Mouse (Mus musculus): ENCODE data around the gene Tnp2. TPM values are rescaled to one million over a fixed set of nuclear protein-coding genes. Genes with fewer than 3 reads are reported as not detected.
"Not testable (repeated sequence)": the region's sequence is repeated elsewhere in the genome, so short reads cannot be mapped to it uniquely, and the experiment has no call there.

Gene Tnp2
- polyA plus RNA-seq, 1 experiment from 2014 or later, result not detected

DNA sequence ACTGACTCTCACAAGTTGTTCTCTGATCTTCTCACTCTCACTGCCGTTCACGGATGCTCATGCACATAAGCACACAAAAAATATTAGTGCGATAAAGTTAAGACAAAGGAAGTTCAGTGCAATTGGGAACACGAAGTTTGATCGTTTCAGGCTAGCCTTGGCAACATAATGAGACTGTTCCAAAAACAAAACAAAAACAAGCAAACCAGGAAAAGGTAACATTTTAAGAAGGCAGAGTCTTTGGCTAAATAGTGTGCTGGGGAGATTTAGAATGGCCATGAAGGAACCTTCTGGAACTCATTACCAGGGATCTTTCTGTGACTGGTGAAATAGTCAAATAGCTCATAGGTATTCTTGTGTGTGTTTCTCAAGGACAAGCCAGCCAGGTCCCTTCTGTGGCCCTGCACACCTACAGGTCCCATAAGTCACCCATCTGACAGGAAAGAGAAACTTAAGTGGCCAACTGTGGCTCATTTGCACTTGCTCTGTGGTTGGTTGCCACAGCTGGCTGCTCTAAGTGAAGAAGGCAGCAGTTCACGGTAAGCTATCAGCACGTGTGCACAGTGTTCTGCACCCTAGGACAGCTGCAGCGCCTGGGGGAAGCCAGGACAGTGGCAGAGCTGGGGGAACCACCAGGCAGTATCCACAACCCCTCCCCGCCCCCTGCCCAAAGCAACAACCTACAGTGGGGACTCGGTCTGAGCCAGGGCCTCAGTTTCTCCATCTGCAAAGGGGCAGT lies 17.5 kb upstream of the Tnp2 start, which contains the start of gene Prm1:
TSS of gene Prm1 (minus strand) at position 51 of the 739 bp plus-strand sequence.
- Histone ChIP-seq H3K27ac (ENCODE audit: low read depth, low read length) (no peak within 1 kb of the TSS), H3K4me1 (ENCODE audit: control insufficient read depth, insufficient read depth, low read length) (no peaks in the 10 kb centered on the region), H3K4me3 (ENCODE audit: low read depth, low read length) (no peak within 1 kb of the TSS), H3K9ac (ENCODE audit: low read length) (no peak within 1 kb of the TSS), H3K4me2 (ENCODE audit: low read length) (no peak within 1 kb of the TSS), H3K36me3 (ENCODE audit: control insufficient read depth, insufficient read depth, low read length) (no peaks in the 10 kb centered on the region), H3K27me3 (replicated peaks; ENCODE audit: control insufficient read depth, insufficient read depth, low read length) (no peaks in the 10 kb centered on the region), H3K9me3 (replicated peaks; ENCODE audit: control insufficient read depth, low read length) (no peaks in the 10 kb centered on the region)
- WGBS, result 85% methylated on average over 10 of the region's 10 CpGs
- no peak for ATAC-seq
- no peak for DNase-seq (ENCODE audit: low spot score)

DNA sequence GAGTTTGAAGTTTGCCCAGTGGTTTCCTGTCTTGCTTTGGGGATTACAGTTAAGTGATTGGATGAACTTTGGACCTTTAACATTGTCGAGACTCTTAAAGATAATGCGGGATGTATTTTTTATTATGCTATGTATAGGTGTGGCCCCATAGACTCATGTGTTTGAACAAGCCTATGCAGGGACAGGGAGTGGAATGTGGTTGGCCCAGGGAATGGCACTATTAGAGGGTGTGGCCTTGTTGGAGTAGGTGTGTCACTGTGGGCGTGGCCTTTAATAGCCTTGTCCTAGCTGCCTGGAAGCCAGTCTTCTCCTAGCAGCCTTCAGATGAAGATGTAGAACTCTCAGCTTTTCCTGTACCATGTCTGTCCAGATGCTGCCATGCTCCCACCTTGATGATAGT lies 14.0 kb upstream of the Tnp2 start:
- not testable (repeated sequence) for ATAC-seq; H3K4me3 ChIP-seq (ENCODE audit: low read depth, low read length)

GRCm38 (mm10) chr16:10796034-10796433 lies 7.6 kb upstream of the Tnp2 start, which contains the start of gene Prm2:
Prm2 (minus strand) TSS chr16:10796134.
- WGBS, result 80% methylated on average over 6 of the region's 6 CpGs
- DNase-seq (ENCODE audit: low spot score), result no peak
- no peak for ATAC-seq
- H3K27ac ChIP-seq (ENCODE audit: low read depth, low read length), result no peak within 1 kb of the TSS
- H3K4me1 ChIP-seq (ENCODE audit: control insufficient read depth, insufficient read depth, low read length), result no peaks in the 10 kb centered on the region
- no peak within 1 kb of the TSS for H3K4me2 ChIP-seq (ENCODE audit: low read length)
- no peaks in the 10 kb centered on the region for H3K9me3 ChIP-seq (replicated peaks; ENCODE audit: control insufficient read depth, low read length)
- no peak within 1 kb of the TSS for H3K4me3 ChIP-seq (ENCODE audit: low read depth, low read length)
- H3K27me3 ChIP-seq (replicated peaks; ENCODE audit: control insufficient read depth, insufficient read depth, low read length), result 0 out of 2 replicates have a peak, but pooled peaks cover 2% of the 10 kb centered on the region
- no peaks in the 10 kb centered on the region for H3K36me3 ChIP-seq (ENCODE audit: control insufficient read depth, insufficient read depth, low read length)
- H3K9ac ChIP-seq (ENCODE audit: low read length), result no peak within 1 kb of the TSS

More for the DNA sequence above, 14.0 kb upstream of the Tnp2 start:
- not testable (repeated sequence) for H3K36me3 ChIP-seq (ENCODE audit: control insufficient read depth, insufficient read depth, low read length); H3K27me3 ChIP-seq (replicated peaks; ENCODE audit: control insufficient read depth, insufficient read depth, low read length); H3K4me2 ChIP-seq (ENCODE audit: low read length); H3K9ac ChIP-seq (ENCODE audit: low read length); H3K9me3 ChIP-seq (replicated peaks; ENCODE audit: control insufficient read depth, low read length); DNase-seq (ENCODE audit: low spot score); H3K27ac ChIP-seq (ENCODE audit: low read depth, low read length); H3K4me1 ChIP-seq (ENCODE audit: control insufficient read depth, insufficient read depth, low read length)
- 92% methylated on average over 3 of the region's 3 CpGs for WGBS

- Histone ChIP-seq H3K4me3 (ENCODE audit: low read depth, low read length) (no peak within 1 kb of the TSS), H3K27ac (ENCODE audit: low read depth, low read length) (no peak within 1 kb of the TSS), H3K36me3 (ENCODE audit: control insufficient read depth, insufficient read depth, low read length) (no peaks in the 10 kb centered on the region), H3K27me3 (replicated peaks; ENCODE audit: control insufficient read depth, insufficient read depth, low read length) (no peaks in the 10 kb centered on the region), H3K9ac (ENCODE audit: low read length) (no peak within 1 kb of the TSS), H3K4me1 (ENCODE audit: control insufficient read depth, insufficient read depth, low read length) (no peaks in the 10 kb centered on the region), H3K9me3 (replicated peaks; ENCODE audit: control insufficient read depth, low read length) (no peaks in the 10 kb centered on the region), H3K4me2 (ENCODE audit: low read length) (no peak within 1 kb of the TSS)
- DNase-seq (ENCODE audit: low spot score) (no peak), ATAC-seq (no peak)
- 71% methylated on average over 9 of the region's 9 CpGs for WGBS
Observed at GRCm38 (mm10) chr16:10790702-10791101, 2.2 kb upstream of the Tnp2 start, which contains the start of gene Prm3. Prm3 (minus strand) TSS chr16:10790914.

- 50% methylated on average over 4 of the region's 4 CpGs for WGBS
- no peaks in the 10 kb centered on the region for H3K36me3 ChIP-seq (ENCODE audit: control insufficient read depth, insufficient read depth, low read length)
- no peak overlapping the region for H3K9ac ChIP-seq (ENCODE audit: low read length)
Observed at GRCm38 (mm10) chr16:10788866-10789265, 406 bp upstream of the Tnp2 start.

DNA sequence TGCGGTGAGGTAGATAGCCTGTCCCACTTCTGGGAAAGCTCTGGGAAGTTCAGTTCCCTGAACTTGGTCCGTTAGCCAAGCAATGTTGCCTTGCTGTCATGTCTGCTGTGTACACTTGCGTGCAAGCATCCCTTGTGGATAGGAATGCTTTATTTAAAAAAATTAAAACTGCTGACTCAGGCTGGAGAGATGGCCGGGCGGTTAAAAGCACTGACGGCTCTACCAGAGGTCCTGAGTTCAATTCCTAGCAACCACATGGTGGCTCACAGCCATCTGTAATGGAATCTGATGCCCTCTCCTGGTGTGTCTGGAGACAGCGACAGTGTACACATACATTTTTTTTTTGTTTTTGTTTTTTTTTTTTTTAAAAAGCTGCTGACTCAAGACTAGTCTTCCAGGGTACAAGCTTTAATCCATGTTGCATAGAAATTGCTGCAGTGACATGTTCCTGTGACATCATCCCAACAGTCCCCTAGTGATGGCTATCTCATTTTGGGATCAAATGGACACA lies 857 bp downstream of the Tnp2 start:
- no peak overlapping the region for H3K9ac ChIP-seq (ENCODE audit: low read length)
- DNase-seq (ENCODE audit: low spot score) (no peak), ATAC-seq (no peak)
- no peaks in the 10 kb centered on the region for H3K36me3 ChIP-seq (ENCODE audit: control insufficient read depth, insufficient read depth, low read length)
- 0 out of 2 replicates have a peak, but pooled peaks cover 3% of the 10 kb centered on the region for H3K4me1 ChIP-seq (ENCODE audit: control insufficient read depth, insufficient read depth, low read length)
- no peak overlapping the region for H3K27ac ChIP-seq (ENCODE audit: low read depth, low read length)
- H3K4me3 ChIP-seq (ENCODE audit: low read depth, low read length), result no peak overlapping the region
- no peaks in the 10 kb centered on the region for H3K9me3 ChIP-seq (replicated peaks; ENCODE audit: control insufficient read depth, low read length)
- no peak overlapping the region for H3K4me2 ChIP-seq (ENCODE audit: low read length)
- 0 out of 2 replicates have a peak, but pooled peaks cover 9% of the 10 kb centered on the region for H3K27me3 ChIP-seq (replicated peaks; ENCODE audit: control insufficient read depth, insufficient read depth, low read length)
- 88% methylated on average over 7 of the region's 7 CpGs for WGBS

More at GRCm38 (mm10) chr16:10788866-10789265, 406 bp upstream of the Tnp2 start:
- Histone ChIP-seq H3K9me3 (replicated peaks; ENCODE audit: control insufficient read depth, low read length) (no peaks in the 10 kb centered on the region), H3K27me3 (replicated peaks; ENCODE audit: control insufficient read depth, insufficient read depth, low read length) (0 out of 2 replicates have a peak, but pooled peaks cover 7% of the 10 kb centered on the region), H3K4me1 (ENCODE audit: control insufficient read depth, insufficient read depth, low read length) (0 out of 2 replicates have a peak, but pooled peaks cover 3% of the 10 kb centered on the region), H3K4me2 (ENCODE audit: low read length) (no peak overlapping the region), H3K4me3 (ENCODE audit: low read depth, low read length) (no peak overlapping the region), H3K27ac (ENCODE audit: low read depth, low read length) (no peak overlapping the region)
- DNase-seq (ENCODE audit: low spot score) (no peak), ATAC-seq (no peak)

GRCm38 (mm10) chr16:10786782-10787547 lies 1.5 kb downstream of the Tnp2 start:
- 0 out of 2 replicates have a peak, but pooled peaks cover 9% of the 10 kb centered on the region for H3K27me3 ChIP-seq (replicated peaks; ENCODE audit: control insufficient read depth, insufficient read depth, low read length)
- H3K4me3 ChIP-seq (ENCODE audit: low read depth, low read length), result no peak overlapping the region
- H3K9me3 ChIP-seq (replicated peaks; ENCODE audit: control insufficient read depth, low read length), result no peaks in the 10 kb centered on the region
- WGBS, result 64% methylated on average over 4 of the region's 4 CpGs
- ATAC-seq (no peak), DNase-seq (ENCODE audit: low spot score) (no peak)
- 0 out of 2 replicates have a peak, but pooled peaks cover 3% of the 10 kb centered on the region for H3K4me1 ChIP-seq (ENCODE audit: control insufficient read depth, insufficient read depth, low read length)
- 0 out of 2 replicates have a peak overlapping the region, but pooled peaks have one; percentile 97 for H3K4me2 ChIP-seq (ENCODE audit: low read length)
- H3K9ac ChIP-seq (ENCODE audit: low read length), result no peak overlapping the region
- no peak overlapping the region for H3K27ac ChIP-seq (ENCODE audit: low read depth, low read length)
- no peaks in the 10 kb centered on the region for H3K36me3 ChIP-seq (ENCODE audit: control insufficient read depth, insufficient read depth, low read length)

- H3K27ac ChIP-seq (ENCODE audit: low read depth, low read length), result peak overlapping the region; percentile 70; the same call in 1 of the 2 replicates
- WGBS, result 3% methylated on average over 9 of the region's 9 CpGs
Observed at GRCm38 (mm10) chr16:10786288-10786687, 2.2 kb downstream of the Tnp2 start.

More at GRCm38 (mm10) chr16:10786288-10786687, 2.2 kb downstream of the Tnp2 start:
- Histone ChIP-seq H3K36me3 (ENCODE audit: control insufficient read depth, insufficient read depth, low read length) (no peaks in the 10 kb centered on the region), H3K4me2 (ENCODE audit: low read length) (peak overlapping the region; percentile 97), H3K27me3 (replicated peaks; ENCODE audit: control insufficient read depth, insufficient read depth, low read length) (0 out of 2 replicates have a peak, but pooled peaks cover 9% of the 10 kb centered on the region), H3K4me1 (ENCODE audit: control insufficient read depth, insufficient read depth, low read length) (0 out of 2 replicates have a peak, but pooled peaks cover 3% of the 10 kb centered on the region), H3K9me3 (replicated peaks; ENCODE audit: control insufficient read depth, low read length) (no peaks in the 10 kb centered on the region), H3K4me3 (ENCODE audit: low read depth, low read length) (peak overlapping the region; percentile 50), H3K9ac (ENCODE audit: low read length) (peak overlapping the region; percentile 67)
- ATAC-seq (peak; percentile 51), DNase-seq (ENCODE audit: low spot score) (peak; percentile 95)

All from forebrain, embryonic 14.5 days (tissue).